Mouse (Mus musculus) liver, embryonic 15.5 days (tissue): ENCODE data around the gene Magee2. TPM values are rescaled to one million over a fixed set of nuclear protein-coding genes. Genes with fewer than 3 reads are reported as not detected.
"Not testable (repeated sequence)": the region's sequence is repeated elsewhere in the genome, so short reads cannot be mapped to it uniquely, and the experiment has no call there.

Source experiments
- ATAC-seq: fragments of 200-750 bp; cut with Nextera tagmentation; 2 replicates; pipeline ENCODE4 v1.8.0; 2017; ENCODE audit warnings: moderate number of reproducible peaks, mild to moderate bottlenecking, moderate library complexity; ENCODE audit not compliant: insufficient read depth
- H3K27ac ChIP-seq: fragments of 300-500 bp; sonication (generic); replicated peaks from 2 replicates; pipeline ENCODE4 v1.5.1; 2015; ENCODE audit warnings: mild to moderate bottlenecking, inconsistent platforms
- H3K27me3 ChIP-seq: fragments of 300-500 bp; sonication (generic); 2 replicates; pipeline ENCODE4 v1.6.1; 2015; ENCODE audit warnings: mild to moderate bottlenecking, inconsistent platforms
- H3K36me3 ChIP-seq: fragments of 300-500 bp; sonication (generic); replicated peaks from 2 replicates; pipeline ENCODE4 v1.6.1; 2015; ENCODE audit warnings: moderate library complexity, mild to moderate bottlenecking, inconsistent platforms
- H3K4me1 ChIP-seq: fragments of 300-500 bp; sonication (generic); replicated peaks from 2 replicates; pipeline ENCODE4 v1.6.1; 2015; ENCODE audit warnings: inconsistent platforms
- H3K4me2 ChIP-seq: fragments of 300-500 bp; sonication (generic); 2 replicates; pipeline ENCODE4 v1.6.1; 2015; ENCODE audit warnings: moderate library complexity, mild to moderate bottlenecking, inconsistent platforms
- H3K4me3 ChIP-seq: fragments of 300-500 bp; sonication (generic); replicated peaks from 2 replicates; pipeline ENCODE4 v1.5.1; 2015; ENCODE audit warnings: mild to moderate bottlenecking, inconsistent platforms
- H3K9ac ChIP-seq: fragments of 300-500 bp; sonication (generic); 2 replicates; pipeline ENCODE4 v1.6.1; 2015; ENCODE audit warnings: moderate library complexity, mild to moderate bottlenecking, inconsistent platforms
- H3K9me3 ChIP-seq: fragments of 300-500 bp; sonication (generic); replicated peaks from 2 replicates; pipeline ENCODE4 v1.6.1; 2016; ENCODE audit warnings: inconsistent platforms
- WGBS: fragments of 180-500 bp; shearing (Covaris S2); methylation state at CpG from one replicate; pipeline ENCODE4 v1.1.7; 2015; ENCODE audit warnings: mixed read lengths; ENCODE audit not compliant: insufficient replicate concordance; 5-methylcytosine and 5-hydroxymethylcytosine counted together
- polyA plus RNA-seq: library from polyadenylated mRNA; unstranded; fragments of >200 nt; fragmentation: Nextera tagmentation; extraction: Ambion mirVana; gene quantifications from 2 replicates; pipeline ENCODE4 v1.2.1, GENCODE M21; 2015

The Magee2 gene
- 0.03 and 0.09 TPM in 2 replicates for polyA plus RNA-seq

DNA sequence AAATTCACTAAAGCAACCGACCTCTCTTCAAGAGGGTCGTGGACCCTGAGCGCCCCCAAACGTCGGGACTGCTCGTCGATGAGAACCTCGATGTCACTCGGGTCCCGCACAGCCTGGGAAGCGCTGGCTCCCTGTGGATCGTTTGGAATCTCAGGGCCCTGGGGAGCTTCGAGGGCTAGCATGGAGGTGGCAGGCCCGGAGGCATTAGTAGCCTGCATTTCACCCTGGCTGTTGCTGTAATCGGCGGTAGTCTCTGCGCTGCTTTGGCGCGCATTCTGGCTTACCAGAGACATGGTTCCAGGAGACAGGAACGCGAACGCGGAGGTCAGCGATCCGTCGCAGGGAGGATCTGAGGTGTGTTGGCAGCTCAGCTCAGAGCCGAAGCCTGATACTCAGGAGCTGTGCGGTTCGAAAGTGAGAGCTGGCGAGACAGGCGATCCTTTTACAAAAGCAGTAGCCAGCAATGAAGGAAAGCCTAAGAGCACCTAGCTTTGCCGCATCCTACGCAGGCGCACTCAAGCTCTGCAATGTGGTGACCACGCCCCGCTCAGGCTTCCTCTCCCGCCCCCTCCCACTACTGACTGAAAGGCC is at the start of gene Magee2:
Magee2 (minus strand) TSS at position 517 of the 591 bp plus-strand sequence.
- 24% methylated on average over 37 of the region's 37 CpGs for WGBS
- Histone ChIP-seq H3K27ac (no peak within 1 kb of the TSS), H3K27me3 (peaks cover 28% of the 10 kb centered on the region), H3K9ac (no peak within 1 kb of the TSS), H3K4me1 (no peaks in the 10 kb centered on the region), H3K9me3 (no peaks in the 10 kb centered on the region), H3K4me2 (peak within 1 kb of the TSS; percentile 56), H3K4me3 (peak within 1 kb of the TSS; percentile 39), H3K36me3 (no peaks in the 10 kb centered on the region)
- ATAC-seq: no peak

DNA sequence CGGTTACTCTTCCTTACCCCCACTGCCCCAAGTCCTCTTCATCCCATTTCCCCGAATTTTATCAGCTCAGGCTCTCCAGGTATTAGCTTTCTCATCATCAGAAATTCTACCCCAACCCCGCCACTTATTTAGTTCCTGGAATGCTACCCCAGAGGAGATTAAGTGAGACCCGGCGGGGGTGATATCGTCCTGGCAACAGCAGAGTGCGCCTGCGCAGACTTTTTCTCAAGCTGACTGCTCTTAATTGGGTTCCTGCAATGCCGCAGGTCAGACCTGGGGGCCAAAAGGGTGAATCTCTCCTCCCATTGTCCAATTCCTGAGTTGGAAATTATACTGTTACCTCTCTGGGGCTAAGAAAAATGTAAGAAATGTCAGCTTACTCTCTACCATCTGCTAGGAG is 3.5 kb downstream of the Magee2 start:
- no peak for ATAC-seq
- no peak overlapping the region for H3K4me2 ChIP-seq
- 35% methylated on average over 9 of the region's 9 CpGs for WGBS

DNA sequence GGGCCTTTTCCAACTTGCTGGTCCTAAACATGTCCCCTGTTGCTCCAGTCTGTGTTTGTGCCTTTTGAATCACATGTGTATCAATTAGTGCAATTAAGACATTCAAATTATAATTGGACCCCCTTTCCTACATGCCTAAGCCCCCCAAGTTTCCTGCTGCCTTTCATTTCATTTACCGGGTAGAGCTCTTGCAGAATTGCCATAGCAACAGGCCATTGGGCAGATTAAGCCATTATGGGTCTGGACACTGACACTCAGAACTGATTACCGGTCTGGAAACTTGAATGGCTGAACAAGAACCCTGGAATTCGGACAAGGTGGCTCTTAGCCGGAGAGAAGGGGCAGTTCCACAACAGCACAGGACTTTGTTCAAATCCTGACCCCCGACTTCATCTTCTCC is 39.5 kb downstream of the Magee2 start:
- not testable (repeated sequence) for ATAC-seq, H3K9ac ChIP-seq, H3K4me1 ChIP-seq, H3K27me3 ChIP-seq, H3K9me3 ChIP-seq, H3K4me3 ChIP-seq, H3K36me3 ChIP-seq, H3K27ac ChIP-seq, H3K4me2 ChIP-seq
- 62% methylated on average over 4 of the region's 5 CpGs for WGBS

More for the DNA sequence above, 3.5 kb downstream of the Magee2 start:
- Histone ChIP-seq H3K9me3 (no peaks in the 10 kb centered on the region), H3K4me1 (no peaks in the 10 kb centered on the region), H3K27me3 (peaks cover 28% of the 10 kb centered on the region), H3K27ac (no peak overlapping the region), H3K36me3 (no peaks in the 10 kb centered on the region), H3K4me3 (no peak overlapping the region), H3K9ac (no peak overlapping the region)

DNA sequence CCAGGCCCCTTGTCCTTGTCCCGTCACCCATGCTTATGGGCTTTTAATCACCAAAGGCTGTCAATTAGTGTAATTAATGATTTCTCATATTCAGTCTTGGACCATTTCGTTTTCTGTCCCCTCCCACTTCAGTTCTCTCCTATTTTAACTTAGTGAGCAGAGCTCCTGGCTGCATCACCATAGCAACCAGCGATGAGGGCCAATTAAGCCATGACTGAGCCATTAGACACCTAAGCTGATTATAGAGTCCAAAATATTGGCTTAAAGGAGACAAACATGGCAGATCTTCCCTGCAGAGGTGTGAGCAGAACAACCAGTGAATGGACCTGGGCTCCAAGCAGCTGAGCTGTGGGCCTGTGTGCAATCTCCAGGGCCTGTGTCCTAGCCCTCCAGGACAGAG is 40.1 kb downstream of the Magee2 start:
- not testable (repeated sequence) for H3K27me3 ChIP-seq, ATAC-seq, H3K36me3 ChIP-seq, H3K9ac ChIP-seq, H3K27ac ChIP-seq, H3K9me3 ChIP-seq, H3K4me3 ChIP-seq, H3K4me1 ChIP-seq, H3K4me2 ChIP-seq
- 59% methylated on average over 1 of the region's 3 CpGs for WGBS

DNA sequence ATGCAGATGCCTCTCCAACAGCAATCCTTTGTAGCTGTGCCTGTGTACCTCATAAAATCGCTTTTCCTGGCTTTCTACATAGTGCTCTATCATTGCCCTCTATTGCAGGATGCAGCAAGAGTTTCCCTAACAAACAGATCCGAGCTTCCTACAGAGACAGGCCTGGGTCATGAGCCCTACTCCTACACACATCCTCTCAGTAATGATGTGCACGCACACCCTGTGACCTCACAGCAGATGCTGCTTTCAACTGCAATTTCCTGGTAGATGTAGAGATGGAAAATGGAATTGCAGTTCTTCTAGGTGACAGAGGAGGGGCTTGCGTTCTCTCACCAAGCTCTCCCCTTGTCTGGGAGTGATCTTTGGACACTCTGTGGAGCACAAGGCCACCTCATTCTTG is 43.4 kb downstream of the Magee2 start:
- H3K9me3 ChIP-seq, H3K9ac ChIP-seq, H3K27ac ChIP-seq, H3K36me3 ChIP-seq, H3K27me3 ChIP-seq, H3K4me2 ChIP-seq, H3K4me1 ChIP-seq, ATAC-seq, H3K4me3 ChIP-seq: not testable (repeated sequence)
- WGBS: 58% methylated on average over 4 of the region's 4 CpGs

Other genes with a start within 250 kb of the Magee2 start
- gene Zdhhc15, start 186.2 kb downstream of the Magee2 start, polyA plus RNA-seq: 1.2 and 1.5 TPM in 2 replicates
- gene Pbdc1, start 222.5 kb upstream of the Magee2 start, polyA plus RNA-seq: 29.8 and 31.8 TPM in 2 replicates